Mouse (Mus musculus) stomach, embryonic 16.5 days (tissue): ENCODE data around the gene Nenf. TPM values are rescaled to one million over a fixed set of nuclear protein-coding genes. Genes with fewer than 3 reads are reported as not detected.

Source experiments
- ATAC-seq: fragments of 200-750 bp; cut with Nextera tagmentation; 2 replicates; pipeline ENCODE4 v1.8.0; 2017; ENCODE audit warnings: moderate number of reproducible peaks, moderate TSS enrichment; ENCODE audit not compliant: insufficient read depth, low FRiP score
- H3K27ac ChIP-seq: fragments of 300-500 bp; sonication (generic); 2 replicates; pipeline ENCODE4 v1.5.1; 2014; ENCODE audit warnings: low read length
- H3K27me3 ChIP-seq: fragments of 300-500 bp; sonication (generic); 2 replicates; pipeline ENCODE4 v1.6.1; 2014; ENCODE audit warnings: low read length, control low read depth, mixed read lengths; ENCODE audit not compliant: control insufficient read depth, insufficient read depth
- H3K36me3 ChIP-seq: fragments of 300-500 bp; sonication (generic); 2 replicates; pipeline ENCODE4 v1.6.1; 2014; ENCODE audit warnings: low read length; ENCODE audit not compliant: control insufficient read depth, insufficient read depth
- H3K4me1 ChIP-seq: fragments of 300-500 bp; sonication (generic); 2 replicates; pipeline ENCODE4 v1.6.1; 2014; ENCODE audit warnings: low read length, control low read depth, mixed read lengths; ENCODE audit not compliant: control insufficient read depth, insufficient read depth
- H3K4me2 ChIP-seq: fragments of 300-500 bp; sonication (generic); 2 replicates; pipeline ENCODE4 v1.6.1; 2014; ENCODE audit warnings: low read depth, low read length, mixed read lengths
- H3K4me3 ChIP-seq: fragments of 300-500 bp; sonication (generic); replicated peaks from 2 replicates; pipeline ENCODE4 v1.5.1; 2014; ENCODE audit warnings: mild to moderate bottlenecking, low read length
- H3K9ac ChIP-seq: fragments of 300-500 bp; sonication (generic); 2 replicates; pipeline ENCODE4 v1.6.1; 2014; ENCODE audit warnings: low read length
- H3K9me3 ChIP-seq: fragments of 300-500 bp; sonication (generic); replicated peaks from 2 replicates; pipeline ENCODE4 v1.6.1; 2016; ENCODE audit warnings: low read length, control low read depth; ENCODE audit not compliant: control insufficient read depth
- WGBS: fragments of 180-500 bp; shearing (Covaris S2); extraction: QIAGEN DNeasy Blood & Tissue Kit; methylation state at CpG from one replicate; pipeline ENCODE4 v1.1.7; 2014; 5-methylcytosine and 5-hydroxymethylcytosine counted together
- polyA plus RNA-seq: library from polyadenylated mRNA; unstranded; fragments of >200 nt; fragmentation: Nextera tagmentation; extraction: Ambion mirVana; gene quantifications from 2 replicates; pipeline ENCODE4 v1.2.1, GENCODE M21; 2015

The Nenf gene
- polyA plus RNA-seq, 1 experiment from 2014 or later, result 91.3 TPM

GRCm38 (mm10) chr1:191299215-191299942, 18.6 kb downstream of the Nenf start:
- 51% methylated on average over 11 of the region's 11 CpGs for WGBS
- no peaks in the 10 kb centered on the region for H3K36me3 ChIP-seq
- H3K4me3 ChIP-seq, result no peak overlapping the region
- no peaks in the 10 kb centered on the region for H3K9me3 ChIP-seq
- no peak overlapping the region for H3K27ac ChIP-seq
- no peak overlapping the region for H3K9ac ChIP-seq
- ATAC-seq, result no peak
- H3K4me2 ChIP-seq, result no peak overlapping the region
- H3K4me1 ChIP-seq, result no peaks in the 10 kb centered on the region
- no peaks in the 10 kb centered on the region for H3K27me3 ChIP-seq

DNA sequence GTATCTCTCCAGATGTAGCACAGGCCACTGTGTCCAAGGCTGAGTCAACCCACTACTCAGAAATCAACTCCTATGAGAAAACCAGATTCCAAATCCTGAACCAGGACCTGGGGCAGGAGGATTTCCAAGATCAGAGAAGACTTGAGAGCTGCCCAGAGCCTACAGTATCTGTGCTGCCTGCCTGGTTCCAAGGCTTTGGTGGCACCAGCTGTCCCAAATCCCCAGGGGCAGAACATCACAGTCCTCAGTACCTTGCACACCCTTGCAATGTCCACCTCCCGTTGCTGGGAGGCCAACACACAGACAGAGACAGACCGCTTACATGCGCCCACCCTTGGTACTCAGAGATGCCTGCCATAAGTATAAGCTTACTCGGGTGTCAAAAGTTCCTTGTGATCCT, 19.7 kb downstream of the Nenf start:
- no peak overlapping the region for H3K4me3 ChIP-seq
- 86% methylated on average over 4 of the region's 4 CpGs for WGBS
- H3K9me3 ChIP-seq, result no peaks in the 10 kb centered on the region
- no peaks in the 10 kb centered on the region for H3K36me3 ChIP-seq
- H3K9ac ChIP-seq, result no peak overlapping the region
- H3K27me3 ChIP-seq, result no peaks in the 10 kb centered on the region
- no peak overlapping the region for H3K27ac ChIP-seq
- no peak for ATAC-seq
- H3K4me2 ChIP-seq, result no peak overlapping the region
- H3K4me1 ChIP-seq, result no peaks in the 10 kb centered on the region

DNA sequence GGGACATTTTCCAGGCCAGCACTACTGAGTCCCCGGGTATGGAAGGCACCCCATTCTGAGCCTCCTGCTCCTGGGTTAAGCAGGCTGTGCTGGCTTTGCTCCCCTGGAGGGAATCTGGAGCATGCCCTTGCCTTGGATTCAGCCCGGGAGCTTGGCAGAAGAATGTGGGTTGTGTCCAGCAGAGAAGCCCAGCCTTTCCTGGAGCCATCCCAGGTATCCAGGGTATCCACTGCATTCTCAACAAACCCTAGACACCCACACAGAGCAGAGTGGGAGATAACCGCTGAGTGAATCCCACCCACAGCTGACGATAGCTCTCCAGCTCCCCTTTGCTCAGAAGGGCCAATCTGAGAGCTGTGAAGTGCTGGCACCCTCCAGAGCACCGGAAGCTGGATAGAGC, 21.5 kb downstream of the Nenf start:
- H3K9ac ChIP-seq, result peak overlapping the region; percentile 45; the same call in 1 of the 2 replicates

DNA sequence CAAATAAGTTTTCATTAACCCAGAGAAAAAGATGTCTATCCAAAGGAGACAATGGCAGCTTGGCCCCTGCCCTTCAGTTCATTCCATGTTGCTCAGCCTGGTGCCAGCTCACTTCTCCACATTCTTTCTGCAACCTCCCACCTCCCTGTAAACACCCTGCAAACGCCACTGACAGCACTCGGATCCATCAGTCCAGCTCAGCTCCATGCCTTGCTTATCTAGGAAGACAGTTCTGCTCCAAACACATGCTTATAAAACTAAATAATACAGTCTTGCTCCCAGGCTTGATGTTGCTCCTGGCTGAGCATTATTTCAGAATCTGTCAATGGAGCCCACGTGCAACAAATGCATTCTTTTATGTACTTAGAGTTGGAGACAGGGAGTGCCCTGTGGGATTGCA, 22.2 kb downstream of the Nenf start:
- Histone ChIP-seq H3K27me3 (no peaks in the 10 kb centered on the region), H3K4me2 (no peak overlapping the region), H3K4me1 (no peaks in the 10 kb centered on the region), H3K9ac (no peak overlapping the region), H3K36me3 (no peaks in the 10 kb centered on the region), H3K27ac (peak overlapping the region; percentile 28; the same call in 1 of the 2 replicates), H3K4me3 (no peak overlapping the region), H3K9me3 (no peaks in the 10 kb centered on the region)
- WGBS, result 27% methylated on average over 3 of the region's 3 CpGs
- ATAC-seq, result no peak

More for the DNA sequence above, 21.5 kb downstream of the Nenf start:
- Histone ChIP-seq H3K36me3 (no peaks in the 10 kb centered on the region), H3K27ac (peak overlapping the region; percentile 28; the same call in 1 of the 2 replicates), H3K9me3 (no peaks in the 10 kb centered on the region), H3K27me3 (no peaks in the 10 kb centered on the region), H3K4me3 (no peak overlapping the region), H3K4me2 (no peak overlapping the region), H3K4me1 (no peaks in the 10 kb centered on the region)
- peak; percentile 52; the same call in 1 of the 2 replicates for ATAC-seq
- WGBS, result 59% methylated on average over 5 of the region's 5 CpGs

GRCm38 (mm10) chr1:191293996-191294795, 23.8 kb downstream of the Nenf start:
- H3K27me3 ChIP-seq, result no peaks in the 10 kb centered on the region
- H3K9me3 ChIP-seq, result no peaks in the 10 kb centered on the region
- H3K4me2 ChIP-seq, result no peak overlapping the region
- no peak overlapping the region for H3K9ac ChIP-seq
- H3K27ac ChIP-seq, result no peak overlapping the region
- H3K4me3 ChIP-seq, result no peak overlapping the region
- no peak for ATAC-seq
- H3K4me1 ChIP-seq, result no peaks in the 10 kb centered on the region
- WGBS, result 42% methylated on average over 9 of the region's 9 CpGs
- no peaks in the 10 kb centered on the region for H3K36me3 ChIP-seq

DNA sequence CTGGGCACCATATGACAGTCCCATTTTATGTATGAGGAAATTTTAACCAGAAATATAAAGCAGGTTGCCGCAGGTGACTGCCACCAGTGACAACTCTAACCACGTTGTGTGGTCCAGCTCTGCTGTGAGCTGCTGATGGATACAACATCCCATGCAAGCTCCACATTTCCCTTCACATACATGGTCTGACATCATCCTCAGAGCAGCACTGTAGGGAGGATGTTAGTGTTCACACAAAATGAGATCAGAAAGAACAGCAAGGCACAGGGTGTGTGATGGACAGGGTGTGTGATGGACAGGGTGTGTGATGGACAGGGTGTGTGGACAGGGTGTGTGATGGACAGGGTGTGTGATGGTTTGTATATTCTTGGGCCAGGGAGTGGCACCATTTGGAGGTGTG, 24.9 kb downstream of the Nenf start:
- H3K9ac ChIP-seq, result no peak overlapping the region
- H3K27ac ChIP-seq, result no peak overlapping the region
- no peaks in the 10 kb centered on the region for H3K27me3 ChIP-seq
- no peaks in the 10 kb centered on the region for H3K9me3 ChIP-seq
- no peaks in the 10 kb centered on the region for H3K36me3 ChIP-seq
- H3K4me2 ChIP-seq, result no peak overlapping the region
- no peaks in the 10 kb centered on the region for H3K4me1 ChIP-seq
- H3K4me3 ChIP-seq, result no peak overlapping the region
- WGBS, result 83% methylated on average over 2 of the region's 2 CpGs
- peak; percentile 23; the same call in 1 of the 2 replicates for ATAC-seq

DNA sequence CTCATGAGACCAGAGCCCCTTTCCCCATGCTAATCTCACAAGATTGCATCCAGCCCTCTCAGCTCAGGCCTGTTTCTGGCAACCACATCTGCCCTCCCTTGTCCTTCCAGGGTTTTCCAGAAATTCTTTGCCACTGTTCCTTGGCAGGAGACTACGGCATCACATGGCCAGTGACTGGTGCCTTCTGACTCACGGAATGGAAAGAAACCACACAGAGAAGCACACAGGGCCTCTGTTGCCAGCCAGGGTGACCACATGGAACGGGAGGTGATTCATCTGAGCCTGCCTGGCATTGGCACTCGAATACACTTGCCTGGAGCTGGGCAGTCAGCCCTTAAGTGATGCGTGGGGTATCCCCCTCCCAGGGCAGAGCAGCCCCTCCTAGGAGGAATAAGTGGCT, 25.6 kb downstream of the Nenf start:
- Histone ChIP-seq H3K4me2 (no peak overlapping the region), H3K27me3 (no peaks in the 10 kb centered on the region), H3K9ac (no peak overlapping the region), H3K27ac (no peak overlapping the region), H3K36me3 (no peaks in the 10 kb centered on the region), H3K4me3 (no peak overlapping the region), H3K9me3 (no peaks in the 10 kb centered on the region), H3K4me1 (no peaks in the 10 kb centered on the region)
- 68% methylated on average over 5 of the region's 5 CpGs for WGBS
- ATAC-seq, result no peak

DNA sequence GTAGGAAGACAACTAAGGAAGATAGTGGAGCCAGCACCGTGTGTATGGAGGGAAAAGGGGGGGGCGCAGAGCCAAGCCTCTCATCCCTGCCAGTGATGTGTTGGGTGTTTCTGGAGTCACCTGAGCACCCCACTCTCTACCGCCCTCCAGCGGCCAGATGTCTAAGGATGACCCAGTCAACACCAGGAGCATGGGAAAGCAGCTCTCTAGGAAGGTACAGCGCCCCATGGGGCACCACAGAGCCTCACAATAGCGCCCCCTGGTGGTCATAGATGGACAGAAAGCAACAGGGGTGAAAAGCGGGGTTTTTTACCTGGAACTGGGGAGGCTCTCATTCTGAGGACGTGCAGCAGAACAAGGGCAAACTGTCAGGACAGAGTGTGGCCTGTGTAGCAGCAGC, 29.2 kb downstream of the Nenf start:
- Histone ChIP-seq H3K4me1 (0 out of 2 replicates have a peak, but pooled peaks cover 2% of the 10 kb centered on the region), H3K4me2 (no peak overlapping the region), H3K27ac (no peak overlapping the region), H3K9me3 (no peaks in the 10 kb centered on the region), H3K4me3 (no peak overlapping the region), H3K27me3 (no peaks in the 10 kb centered on the region), H3K9ac (no peak overlapping the region), H3K36me3 (no peaks in the 10 kb centered on the region)
- WGBS, result 34% methylated on average over 8 of the region's 8 CpGs
- no peak for ATAC-seq

DNA sequence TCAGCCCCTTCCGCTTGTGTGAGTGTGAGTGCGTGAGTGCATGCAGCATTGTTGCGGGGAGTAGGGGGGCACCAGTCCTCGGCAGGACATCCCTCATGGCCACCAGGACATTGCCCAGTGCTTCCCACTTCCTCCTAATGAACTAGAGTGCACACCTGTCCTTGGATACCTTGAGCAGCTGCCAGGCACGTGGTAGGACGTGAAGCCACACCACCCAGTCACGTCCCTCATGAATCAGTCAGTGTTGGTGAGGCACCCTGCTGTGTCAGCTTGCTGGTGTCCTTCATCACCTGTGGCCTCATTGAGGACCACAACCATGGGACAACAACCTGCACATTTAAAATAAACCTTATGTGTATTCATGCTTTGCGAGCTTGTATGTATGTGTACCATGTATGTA, 33.5 kb downstream of the Nenf start:
- H3K4me2 ChIP-seq, result no peak overlapping the region
- H3K36me3 ChIP-seq, result no peaks in the 10 kb centered on the region
- no peaks in the 10 kb centered on the region for H3K27me3 ChIP-seq
- ATAC-seq, result no peak
- no peaks in the 10 kb centered on the region for H3K9me3 ChIP-seq
- 0 out of 2 replicates have a peak, but pooled peaks cover 2% of the 10 kb centered on the region for H3K4me1 ChIP-seq
- no peak overlapping the region for H3K27ac ChIP-seq
- 78% methylated on average over 8 of the region's 8 CpGs for WGBS
- H3K4me3 ChIP-seq, result no peak overlapping the region
- H3K9ac ChIP-seq, result no peak overlapping the region
